Comparison of ENCODE assay signal across 10 mouse cellular contexts in the genomic region with DNA sequence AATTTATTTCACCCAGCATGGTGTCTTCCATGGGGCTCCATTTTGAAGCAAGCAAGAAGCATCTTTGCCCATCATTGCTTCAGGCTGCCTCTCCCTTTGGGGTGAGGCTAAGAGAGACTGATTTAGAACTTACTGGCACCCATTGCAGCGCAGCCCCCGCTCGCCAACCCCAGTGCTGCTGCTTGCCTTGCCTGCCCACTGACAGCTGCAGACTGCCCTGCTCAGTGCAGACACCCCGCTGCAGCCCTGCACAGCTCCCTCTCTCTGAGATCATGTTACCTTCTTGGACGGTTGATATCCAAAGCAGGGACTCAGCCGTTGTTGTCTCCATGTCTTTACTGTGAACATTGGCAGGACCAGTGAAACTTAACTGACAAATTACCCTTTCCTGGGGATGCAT. TPM values are rescaled to one million over a fixed set of nuclear protein-coding genes. Genes with fewer than 3 reads are reported as not detected.
DNase-seq lines count a peak whose midpoint lies in the region; ATAC-seq lines count a peak whose summit lies in the region.
"Had no signal": no experiment of that assay in that cellular context is flagged by ENCODE, and none has a peak within 500 bp of the region (broad histone marks: within the 10 kb centered on the region; RNA-seq: fewer than 3 reads in every experiment).

No protein-coding gene starts in this region.

- no peaks in the 10 kb centered on the region for H3K36me3 ChIP-seq in kidney, embryonic 15.5 days
- H3K36me3 ChIP-seq: intestine, embryonic 15.5 days had no signal

- peak; percentile 89 for ATAC-seq in kidney, embryonic 15.5 days (replicated peaks; ENCODE audit: low FRiP score)
- ATAC-seq: activated CD4-positive, CD25-positive, alpha-beta regulatory T cell, adult 4 months; intestine, embryonic 15.5 days had no signal

- no peaks in the 10 kb centered on the region for H3K27me3 ChIP-seq in kidney, embryonic 15.5 days
- H3K27me3 ChIP-seq: intestine, embryonic 15.5 days had no signal

- WGBS in kidney, embryonic 15.5 days: 18% methylated on average over 6 of the region's 6 CpGs

- H3K9me3 ChIP-seq in kidney, embryonic 15.5 days (replicated peaks): no peaks in the 10 kb centered on the region
- H3K9me3 ChIP-seq: intestine, embryonic 15.5 days had no signal

- H3K4me3 ChIP-seq in kidney, embryonic 15.5 days (replicated peaks): no peak overlapping the region
- H3K4me3 ChIP-seq: intestine, embryonic 15.5 days had no signal

- H3K9ac ChIP-seq in kidney, embryonic 15.5 days: no peak overlapping the region
- H3K9ac ChIP-seq: intestine, embryonic 15.5 days had no signal

- no peak overlapping the region for H3K4me2 ChIP-seq in kidney, embryonic 15.5 days
- H3K4me2 ChIP-seq: intestine, embryonic 15.5 days had no signal

- no peak overlapping the region for H3K27ac ChIP-seq in kidney, embryonic 15.5 days
- H3K27ac ChIP-seq: intestine, embryonic 15.5 days; stomach, postnatal 0 days had no signal

- no peak for DNase-seq in kidney, postnatal 14 days
- DNase-seq in right cerebral cortex, adult 18-20 months: peak; percentile 77
- no peak for DNase-seq in right cerebral cortex, postnatal 4 days
- DNase-seq in gastrocnemius, postnatal 25 days: peak; percentile 63
- no peak for DNase-seq in retina, embryonic 14.5 days (ENCODE audit: low spot score)
- no peak for DNase-seq in cerebellum, adult 11-12 months

- peaks cover 20% of the 10 kb centered on the region for H3K4me1 ChIP-seq in kidney, embryonic 15.5 days
- H3K4me1 ChIP-seq: intestine, embryonic 15.5 days had no signal

RNA-seq across cellular contexts. Expression of a gene that starts 15.2 kb away (rescaled TPM):
- polyA plus RNA-seq in kidney, embryonic 15.5 days (2015; fragmentation: Nextera tagmentation; extraction: Ambion mirVana): 35.2 and 36.3 TPM in 2 replicates
- total RNA-seq in gastrocnemius, postnatal 25 days (2021): 100 to 1,000 TPM in 1 of 2 experiments, 10 to 100 TPM in 1; 89.0 to 117 TPM

Comparison
In these comparisons a context has a peak if more than half of its experiments do, and no peak if none do; other contexts are left out.
1. DNase-seq: peak in right cerebral cortex, adult 18-20 months (single experiment) and gastrocnemius, postnatal 25 days (single experiment); none in kidney, postnatal 14 days (single experiment), right cerebral cortex, postnatal 4 days (single experiment), retina, embryonic 14.5 days (single experiment) and cerebellum, adult 11-12 months (single experiment).